Mouse (Mus musculus) v-Abl transformed pro-B cells (cell line): ENCODE results near the gene Fcgr2b.
"Not testable (repeated sequence)": the region's sequence is repeated elsewhere in the genome, so short reads cannot be mapped to it uniquely, and the experiment has no call there.

Source experiments
- in situ Hi-C, 2 experiments: fragments of 400-800 bp; cut with MboI; formaldehyde crosslinking; loops; one replicate each; pipeline ENCODE4 v1.15.1; 2025; ENCODE audit not compliant: unreplicated experiment in 2 of 2

Gene Fcgr2b

GRCm38 (mm10) chr1:170983066-170983465, 6.7 kb upstream of the Fcgr2b start:
- in situ Hi-C loops, result loop anchor here in 1 of 2 experiments (10.0 kb wide), 1 partner anchor 48 kb away; no protein-coding TSS in a partner anchor

GRCm38 (mm10) chr1:170982301-170982700, 6.0 kb upstream of the Fcgr2b start:
- in situ Hi-C loops, result loop anchor here in 1 of 2 experiments (10.0 kb wide), 1 partner anchor 48 kb away; no protein-coding TSS in a partner anchor

- in situ Hi-C loops, result loop anchor here in 1 of 2 experiments (10.0 kb wide), 1 partner anchor 47 kb away; no protein-coding TSS in a partner anchor
Measured at GRCm38 (mm10) chr1:170981679-170982078, 5.3 kb upstream of the Fcgr2b start.

GRCm38 (mm10) chr1:170978601-170979000, 2.3 kb upstream of the Fcgr2b start:
- in situ Hi-C loops, result no loop called here

- in situ Hi-C loops, result no loop called here
Measured at GRCm38 (mm10) chr1:170975751-170976161, 591 bp downstream of the Fcgr2b start.

GRCm38 (mm10) chr1:170975350-170975749, 997 bp downstream of the Fcgr2b start:
- in situ Hi-C loops, result not testable (repeated sequence)

GRCm38 (mm10) chr1:170974736-170975135, 1.6 kb downstream of the Fcgr2b start:
- in situ Hi-C loops, result no loop called here

- in situ Hi-C loops, result no loop called here
Measured at GRCm38 (mm10) chr1:170974171-170974570, 2.2 kb downstream of the Fcgr2b start.

GRCm38 (mm10) chr1:170972936-170973335, 3.4 kb downstream of the Fcgr2b start:
- in situ Hi-C loops, result no loop called here

GRCm38 (mm10) chr1:170972494-170972893, 3.9 kb downstream of the Fcgr2b start:
- in situ Hi-C loops, result no loop called here

GRCm38 (mm10) chr1:170968576-170968975, 7.8 kb downstream of the Fcgr2b start:
- in situ Hi-C loops, result no loop called here

- in situ Hi-C loops, result no loop called here
Measured at GRCm38 (mm10) chr1:170967581-170967980, 8.8 kb downstream of the Fcgr2b start.

- in situ Hi-C loops, result no loop called here
Measured at GRCm38 (mm10) chr1:170963087-170963486, 13.3 kb downstream of the Fcgr2b start.

- in situ Hi-C loops, result no loop called here
Measured at GRCm38 (mm10) chr1:170962301-170962700, 14.0 kb downstream of the Fcgr2b start.

GRCm38 (mm10) chr1:170961101-170961500, 15.2 kb downstream of the Fcgr2b start:
- in situ Hi-C loops, result no loop called here

GRCm38 (mm10) chr1:170959791-170960190, 16.6 kb downstream of the Fcgr2b start:
- in situ Hi-C loops, result no loop called here

GRCm38 (mm10) chr1:170958225-170958624, 18.1 kb downstream of the Fcgr2b start:
- in situ Hi-C loops, result no loop called here

GRCm38 (mm10) chr1:170953192-170953591, 23.2 kb downstream of the Fcgr2b start:
- in situ Hi-C loops, result no loop called here

- in situ Hi-C loops, result no loop called here
Measured at GRCm38 (mm10) chr1:170950772-170951171, 25.6 kb downstream of the Fcgr2b start.

- in situ Hi-C loops, result loop anchor here in 1 of 2 experiments (5.0 kb wide), 1 partner anchor 43 kb away; no protein-coding TSS in a partner anchor
Measured at GRCm38 (mm10) chr1:170944908-170945307, 31.4 kb downstream of the Fcgr2b start.

- in situ Hi-C loops, result loop anchor here in 1 of 2 experiments (5.0 kb wide), 1 partner anchor 42 kb away; no protein-coding TSS in a partner anchor
Measured at GRCm38 (mm10) chr1:170944151-170944550, 32.2 kb downstream of the Fcgr2b start.

GRCm38 (mm10) chr1:170939255-170939654, 37.1 kb downstream of the Fcgr2b start:
- in situ Hi-C loops, result loop anchor here in 1 of 2 experiments (5.0 to 10.0 kb wide), 2 partner anchors 37 to 46 kb away; no protein-coding TSS in a partner anchor
